Mouse (Mus musculus): ENCODE measurements around the gene Morc1.
A peak's percentile ranks its signal among the peaks of the same experiment; 100 is the strongest.

Gene Morc1

DNA sequence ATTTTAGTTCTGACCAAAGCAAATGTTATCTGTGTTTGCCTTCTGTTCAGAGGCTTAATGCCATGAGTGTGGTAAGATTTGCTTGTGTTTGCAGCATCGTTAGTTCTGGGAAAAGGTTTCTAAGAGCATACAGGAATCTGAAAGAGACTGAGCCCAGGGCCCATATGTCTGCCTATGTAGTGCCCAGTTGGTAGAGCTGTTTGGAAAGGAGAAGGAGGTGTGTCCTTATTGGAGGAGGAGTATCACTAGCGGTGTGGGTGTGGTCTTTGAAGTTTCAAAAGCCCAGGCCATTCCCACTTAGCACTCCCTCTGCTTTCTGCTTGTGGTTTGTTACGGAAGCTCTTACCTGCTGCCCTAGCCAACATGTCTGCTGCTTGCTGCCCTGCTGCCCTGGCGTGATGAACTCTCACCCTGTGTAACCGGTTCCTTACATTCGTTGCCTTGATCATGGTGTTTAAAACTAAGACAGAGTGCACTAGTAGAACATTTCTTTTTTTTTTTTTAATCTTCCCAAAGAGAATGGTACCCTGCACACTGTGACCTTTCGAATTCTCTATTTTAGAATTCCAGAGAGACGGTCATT, 48.3 kb downstream of the Morc1 start:
- DNase-seq, result no peak

DNA sequence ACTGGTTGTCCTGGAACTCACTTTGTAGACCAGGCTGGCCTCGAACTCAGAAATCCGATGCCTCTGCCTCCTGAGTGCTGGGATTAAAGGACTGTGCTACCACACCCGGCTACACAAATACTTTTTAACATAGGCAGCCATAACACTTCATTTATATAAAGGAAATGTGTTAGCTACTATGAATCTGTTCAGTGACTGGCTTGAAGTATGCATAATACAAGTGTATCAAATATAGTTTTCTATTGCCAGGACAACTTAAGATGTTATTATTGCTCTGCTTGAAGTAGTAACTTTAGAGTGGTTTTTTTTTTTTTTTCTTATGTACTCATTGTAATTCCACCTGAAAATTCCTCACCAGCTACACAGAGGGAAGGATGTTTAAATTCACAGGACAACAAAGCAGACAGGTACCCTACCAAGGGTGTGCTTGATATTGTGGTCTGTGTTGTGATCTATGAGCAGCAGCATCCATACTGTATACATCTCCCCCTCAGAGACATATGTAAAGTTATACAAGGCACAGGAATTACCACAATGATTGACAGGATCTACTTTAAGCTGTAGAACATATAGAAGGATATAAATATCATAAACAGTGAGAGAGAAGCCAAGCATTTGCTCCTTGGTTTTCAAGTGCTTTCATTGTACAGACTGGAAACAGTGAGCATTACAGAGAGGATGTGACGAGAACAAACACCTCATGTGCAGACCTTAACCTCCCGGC, 85.9 kb downstream of the Morc1 start:
- no peak for DNase-seq

DNA sequence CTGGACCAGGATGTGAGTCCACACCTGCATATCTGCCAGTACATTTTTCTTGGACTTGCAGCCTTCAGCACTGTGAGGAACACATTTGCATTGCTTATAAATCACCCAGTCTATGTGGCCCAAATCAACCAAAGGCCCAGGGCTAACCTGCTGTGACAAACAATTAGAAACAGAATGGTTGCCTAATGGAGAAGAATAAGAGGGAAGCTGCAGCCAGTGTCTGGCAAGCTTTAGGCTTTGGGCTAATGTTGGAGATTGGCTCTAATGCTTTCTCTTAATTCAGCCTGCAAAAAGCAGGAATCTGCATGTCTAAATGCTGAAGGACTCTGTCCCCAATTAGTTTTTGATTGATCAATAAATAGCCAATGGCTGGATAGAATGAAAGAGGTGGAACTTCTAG, 88.5 kb downstream of the Morc1 start:
- no peak for DNase-seq

DNA sequence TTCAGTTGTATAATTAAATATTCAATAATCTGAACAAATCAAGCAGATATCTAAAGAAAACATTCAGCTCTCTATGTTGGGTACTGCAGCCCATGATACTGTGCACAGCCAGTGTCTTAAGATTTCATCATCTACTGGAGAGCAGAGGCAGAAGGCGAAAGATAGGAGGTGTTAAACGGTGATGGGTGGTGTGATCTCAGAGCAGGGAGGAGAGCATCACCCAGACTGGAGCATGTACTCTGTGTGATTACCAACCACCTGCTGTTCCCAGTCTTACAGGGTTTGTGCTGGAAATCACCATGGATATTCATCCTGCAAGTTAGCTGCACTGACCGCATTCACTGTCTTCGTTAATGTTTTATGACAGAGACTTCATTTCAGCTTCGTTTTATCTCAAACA, 106.1 kb downstream of the Morc1 start:
- DNase-seq, result no peak

DNA sequence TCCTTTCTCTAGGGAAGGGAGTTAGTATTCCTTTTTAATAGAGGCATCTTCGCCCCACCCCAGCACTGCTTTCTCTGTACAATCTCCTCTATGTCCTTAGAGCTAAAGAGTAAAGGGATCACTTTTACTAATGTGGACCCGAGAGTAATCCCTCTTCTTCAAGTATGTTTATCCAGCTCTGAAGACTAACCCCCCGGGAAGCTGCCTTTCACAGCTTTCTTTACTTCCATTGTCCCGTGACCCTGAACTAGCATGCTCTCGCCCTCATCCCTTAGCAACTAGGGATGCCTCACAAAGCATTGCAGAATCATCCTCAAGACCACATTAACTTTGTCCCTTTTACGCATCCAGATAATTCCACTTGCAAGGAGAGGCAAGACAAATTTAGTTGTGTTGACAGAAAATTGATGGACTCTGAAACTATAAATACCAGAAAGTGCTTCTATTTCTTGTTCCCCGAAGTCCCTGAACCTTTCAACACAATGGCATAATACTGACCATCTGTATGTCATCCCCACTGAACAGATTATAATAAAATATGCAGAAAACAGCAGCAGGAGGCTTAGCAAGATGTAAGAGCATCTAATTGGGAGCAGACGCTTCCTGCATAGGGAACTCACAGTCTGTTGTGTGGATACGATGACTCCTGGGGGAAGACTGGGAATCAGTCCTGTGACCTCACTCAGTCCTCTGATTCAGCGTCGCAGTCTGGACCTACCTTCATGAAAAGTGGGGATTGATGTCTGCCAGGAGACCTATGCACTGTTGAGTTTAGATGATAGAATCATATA, 131.4 kb downstream of the Morc1 start:
- DNase-seq, result peak; percentile 15 to 21

DNA sequence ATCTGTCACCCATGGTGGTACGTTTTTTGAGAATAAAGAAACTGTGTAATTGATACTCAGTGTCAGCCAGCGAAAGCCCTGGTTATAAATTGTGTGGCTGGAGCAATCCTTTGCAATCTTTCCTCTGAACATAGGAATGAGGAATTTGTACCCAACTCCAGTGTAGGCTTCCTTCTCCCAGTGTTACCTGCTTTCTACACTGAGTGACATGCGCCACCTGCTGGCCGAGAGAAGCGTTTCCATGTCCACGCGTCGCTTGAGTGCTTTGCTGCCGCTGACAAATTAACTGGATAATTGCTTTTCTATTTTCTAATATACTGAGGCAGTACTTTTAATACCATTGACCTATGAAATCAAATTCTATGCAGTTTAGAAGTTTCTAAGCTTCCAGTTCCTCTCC, 139.3 kb downstream of the Morc1 start:
- DNase-seq, result peak; percentile 90 to 91

DNA sequence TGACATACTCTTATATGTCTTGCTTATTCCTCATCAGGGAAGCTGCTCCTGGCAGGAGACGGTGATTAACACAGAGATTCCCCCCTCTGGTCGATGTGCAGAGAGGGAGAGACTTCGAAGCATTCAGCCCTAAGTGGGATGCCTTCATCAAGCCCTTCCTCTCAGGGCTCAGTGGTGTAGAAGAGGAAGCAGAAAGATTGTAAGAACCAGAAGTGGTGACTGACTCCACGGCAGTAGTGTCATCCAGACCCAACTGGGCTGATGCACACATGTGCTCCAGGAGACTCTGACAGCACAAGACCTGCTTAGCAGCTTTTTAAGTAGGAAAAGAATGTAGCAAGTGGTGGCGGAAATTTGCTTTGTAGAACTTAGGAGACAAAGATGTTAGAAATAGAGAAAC, 143.0 kb downstream of the Morc1 start:
- DNase-seq, result no peak

DNA sequence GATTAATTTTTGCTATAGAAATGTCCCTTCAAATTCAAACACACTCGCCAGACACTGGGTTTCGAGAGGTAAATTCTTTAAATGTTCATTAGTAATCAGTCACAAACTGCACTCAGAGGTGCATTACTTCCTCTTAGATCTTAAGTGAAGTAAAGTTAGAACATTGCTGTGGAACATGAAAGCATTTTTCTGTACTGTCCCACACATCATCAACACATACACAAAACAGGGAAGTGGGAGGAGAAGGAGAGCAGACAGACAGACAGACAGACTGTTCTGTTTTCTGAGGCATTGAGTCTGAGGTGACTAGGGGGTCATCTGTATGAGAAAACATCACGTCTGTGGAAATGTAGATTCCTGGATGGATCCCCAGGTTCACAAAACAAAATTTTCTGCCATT, 143.5 kb downstream of the Morc1 start:
- DNase-seq, result no peak

DNA sequence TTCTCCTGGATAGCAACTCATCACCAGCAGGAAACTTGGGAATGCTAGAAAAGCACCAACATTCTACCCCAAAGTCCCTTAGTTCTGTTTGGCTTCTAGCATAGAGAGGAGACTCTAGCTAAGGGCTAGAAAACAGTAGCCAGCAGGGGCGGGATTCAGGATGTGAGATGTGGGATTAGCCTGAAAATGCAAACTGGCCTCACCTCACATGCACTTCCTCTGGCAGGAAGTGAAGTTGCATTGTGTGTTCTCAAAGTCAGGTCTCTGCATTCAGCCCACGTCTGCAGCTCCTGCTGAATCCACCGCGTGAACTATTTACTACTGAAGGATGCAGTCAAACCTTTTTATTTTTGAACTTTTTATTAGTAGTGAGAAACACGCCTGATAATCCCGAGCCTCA, 154.3 kb downstream of the Morc1 start:
- no peak for DNase-seq

DNA sequence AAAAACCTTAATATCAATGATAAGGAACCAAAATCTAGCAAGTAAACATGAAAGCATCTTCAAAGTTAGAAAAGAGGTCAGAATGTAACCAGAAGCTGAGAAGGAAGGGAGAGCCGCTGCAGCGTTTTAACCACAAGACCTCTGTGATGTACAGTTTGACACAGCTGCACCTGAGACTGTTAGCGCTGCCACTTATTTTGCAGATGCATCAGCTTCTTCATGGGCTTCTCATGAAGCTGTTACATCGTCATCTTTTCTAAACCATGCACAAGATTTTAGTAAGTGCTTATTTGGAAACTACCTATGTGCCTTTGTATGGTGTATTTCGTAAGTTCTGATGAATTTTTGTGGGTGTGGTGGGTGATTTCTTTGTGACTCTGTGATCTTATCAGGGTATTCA, 163.4 kb downstream of the Morc1 start:
- DNase-seq, result no peak

DNA sequence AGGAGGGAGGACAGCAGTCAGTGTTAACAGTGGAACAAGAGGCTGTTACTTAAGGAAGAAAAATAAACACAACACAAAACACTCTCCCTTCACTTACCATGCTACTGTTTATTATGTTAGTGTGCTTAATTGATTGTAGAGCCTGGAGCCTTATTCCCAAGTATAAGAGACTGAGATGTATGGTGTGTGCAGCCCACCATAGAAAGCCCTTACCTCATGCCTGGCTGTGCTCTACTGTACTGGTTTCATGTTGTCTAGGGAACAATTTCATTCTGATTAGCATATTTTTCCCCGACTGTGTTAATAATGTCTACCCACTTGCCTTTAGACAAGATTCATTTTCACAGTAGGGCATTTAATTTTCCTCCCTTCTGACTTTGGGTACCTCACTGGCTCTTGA, 164.2 kb downstream of the Morc1 start:
- DNase-seq, result no peak

DNA sequence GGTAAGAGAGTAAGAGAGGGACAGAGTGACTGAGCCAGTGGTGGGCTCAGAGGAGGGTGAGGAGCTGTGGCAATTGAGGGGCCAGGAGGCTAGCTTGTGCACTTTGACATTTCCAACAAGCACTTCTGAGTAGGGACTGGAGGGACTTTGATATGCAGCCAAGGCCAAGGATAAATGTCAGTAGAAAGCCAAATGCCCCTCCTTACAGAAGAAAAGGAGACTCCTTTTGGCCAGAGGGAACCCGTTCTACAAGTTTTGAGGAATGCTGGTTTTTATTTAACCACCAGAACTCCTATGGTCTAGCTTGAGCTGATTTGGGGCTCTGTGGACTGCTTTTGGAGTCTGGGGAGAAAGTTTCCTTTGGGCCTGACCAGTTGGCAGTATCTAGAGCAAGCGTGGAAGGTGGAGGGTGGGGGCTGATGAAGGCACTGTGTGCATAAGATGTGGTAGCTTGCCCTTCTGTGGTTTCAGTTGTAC, 172.7 kb downstream of the Morc1 start:
- DNase-seq, result no peak

DNA sequence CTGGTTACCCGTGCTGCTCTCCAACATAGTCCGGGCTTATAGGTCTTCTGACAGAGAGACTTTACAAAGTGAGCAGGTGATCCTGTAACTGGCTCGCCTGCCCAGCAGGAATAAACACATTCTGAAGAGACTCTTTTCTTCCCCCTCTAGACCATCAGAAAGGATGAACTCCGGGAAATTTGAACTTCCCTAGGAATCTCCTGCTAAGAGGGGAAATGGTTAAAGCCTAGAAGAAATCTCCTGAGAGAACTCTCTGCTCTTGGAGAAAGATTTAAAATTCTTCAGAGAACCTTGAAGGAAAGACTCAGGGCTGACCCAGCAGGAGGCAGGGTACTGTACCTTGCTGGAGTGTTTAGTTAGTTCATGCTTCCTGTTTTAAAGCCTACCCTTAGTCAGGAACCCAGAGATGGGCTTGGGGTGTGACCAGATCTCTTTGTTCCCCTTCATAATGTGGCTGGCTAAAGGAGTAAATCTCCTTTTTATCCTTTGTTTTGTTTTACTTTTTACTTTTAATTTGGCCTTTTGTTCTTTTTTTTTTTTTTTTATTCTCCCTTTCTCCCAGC, 175.5 kb downstream of the Morc1 start:
- no peak for DNase-seq

DNA sequence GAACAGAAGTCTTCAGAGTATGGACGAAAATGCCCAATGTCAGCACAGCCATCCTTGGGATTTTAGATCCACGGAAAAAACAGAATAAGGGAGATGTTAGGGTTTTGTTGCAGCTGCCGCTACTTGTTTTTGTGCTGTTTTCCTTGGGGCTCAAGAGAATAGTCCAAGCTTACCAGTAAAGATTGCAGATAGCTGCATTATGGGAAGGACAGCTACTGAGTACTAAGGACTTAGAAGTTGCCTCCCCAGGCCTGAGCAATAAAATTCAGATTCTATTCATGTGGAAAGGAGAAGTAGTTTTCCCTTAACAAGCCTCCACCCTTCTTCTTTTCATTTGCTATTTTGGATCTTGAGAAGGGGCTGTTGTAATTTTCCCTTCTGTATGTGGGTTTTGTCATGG, 177.2 kb downstream of the Morc1 start:
- no peak for DNase-seq

DNA sequence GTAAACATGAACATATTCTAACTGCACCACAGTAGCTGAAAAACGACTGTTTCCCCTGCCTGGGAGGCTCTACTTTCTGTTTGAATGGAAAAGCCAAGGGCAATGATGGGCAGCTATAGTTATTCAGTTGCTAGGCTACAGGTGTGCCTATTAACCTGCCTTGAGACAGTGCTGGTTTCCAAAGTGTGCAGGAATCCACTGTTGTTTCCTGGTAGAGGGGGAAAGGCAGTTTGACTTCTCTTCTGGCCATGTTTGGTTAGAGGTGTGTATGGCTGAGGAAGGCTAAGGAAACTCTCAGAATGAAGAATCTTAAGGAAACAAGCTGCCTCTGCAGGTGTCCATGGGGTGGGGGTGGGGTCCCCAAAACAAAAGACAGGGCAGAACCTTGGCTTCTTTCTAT, 179.8 kb downstream of the Morc1 start:
- no peak for DNase-seq

DNA sequence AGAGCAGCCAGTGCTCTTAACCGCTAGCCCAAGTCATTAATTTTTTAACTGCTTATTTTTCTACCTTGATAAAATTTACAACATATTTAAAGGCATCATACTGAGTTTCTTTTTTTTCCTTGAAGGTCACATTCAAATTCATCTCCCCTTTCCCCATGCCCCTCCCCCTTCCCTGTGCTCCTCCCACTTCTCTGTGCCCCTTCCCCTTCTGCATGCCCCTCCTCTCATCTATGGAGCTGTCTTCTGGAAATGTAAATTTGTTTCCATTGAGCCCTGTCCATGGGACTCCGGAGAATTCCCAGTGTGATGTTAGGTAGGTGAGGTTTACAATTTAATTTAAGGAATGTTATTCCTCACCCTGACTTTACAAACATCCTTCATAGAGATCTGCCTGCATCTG, 180.4 kb downstream of the Morc1 start:
- DNase-seq, result no peak

DNA sequence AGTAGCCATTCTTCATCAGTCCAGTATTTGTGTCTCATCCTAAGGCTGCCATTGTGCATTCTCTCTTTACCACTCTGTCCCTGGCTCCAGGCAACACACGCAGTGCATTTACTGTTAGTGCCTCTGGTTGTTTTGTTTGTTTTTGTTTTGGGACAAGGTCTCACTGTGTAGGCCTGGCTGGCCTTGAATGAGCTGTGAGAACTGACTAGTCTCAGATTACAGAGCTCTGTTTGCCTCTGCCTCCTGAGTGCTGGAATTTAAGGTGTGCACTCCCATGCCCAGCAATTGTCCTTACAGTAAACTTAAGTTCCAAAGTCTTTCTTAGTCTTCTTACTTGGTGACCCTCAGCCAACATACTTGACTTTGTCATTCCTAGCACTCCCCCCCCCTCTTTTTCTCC, 182.7 kb downstream of the Morc1 start:
- DNase-seq, result no peak

DNA sequence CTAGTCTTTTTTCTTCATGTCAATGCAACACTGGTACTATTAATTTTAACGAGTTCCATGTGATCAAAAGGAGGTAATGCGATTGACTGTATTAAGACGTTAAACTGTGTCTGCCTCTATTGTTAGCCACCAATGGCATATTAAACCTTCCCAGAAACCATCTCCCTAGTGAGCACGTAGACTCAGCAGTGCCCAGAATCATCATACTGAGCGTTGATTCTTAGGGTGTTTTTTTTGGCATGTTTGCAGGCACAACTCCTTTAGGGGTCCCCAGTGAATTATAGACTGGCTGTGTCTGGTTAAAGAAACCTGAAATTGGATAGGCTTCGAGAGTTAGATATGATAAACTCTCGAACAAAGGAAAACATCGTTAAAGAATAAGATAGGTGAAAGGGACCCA, 189.5 kb downstream of the Morc1 start:
- no peak for DNase-seq

DNA sequence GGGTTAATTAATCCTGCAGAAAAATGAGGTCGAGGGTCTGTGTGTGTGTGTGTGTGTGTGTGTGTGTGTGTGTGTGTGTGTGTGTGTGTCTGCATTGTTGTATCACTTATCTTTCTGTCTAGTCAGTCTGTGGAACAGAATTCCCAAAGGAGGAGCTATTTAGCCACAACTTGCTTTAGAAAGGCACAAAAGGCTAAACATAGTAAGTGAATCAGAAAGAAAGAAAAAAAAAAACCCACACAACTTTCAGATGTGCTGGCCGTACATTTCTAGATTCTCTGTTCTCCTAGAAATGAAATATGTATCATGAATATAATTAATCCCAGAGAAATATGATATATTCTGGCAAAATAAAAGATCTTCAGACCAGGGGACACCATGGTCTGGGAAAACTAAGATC, 190.0 kb downstream of the Morc1 start:
- DNase-seq, result no peak

DNA sequence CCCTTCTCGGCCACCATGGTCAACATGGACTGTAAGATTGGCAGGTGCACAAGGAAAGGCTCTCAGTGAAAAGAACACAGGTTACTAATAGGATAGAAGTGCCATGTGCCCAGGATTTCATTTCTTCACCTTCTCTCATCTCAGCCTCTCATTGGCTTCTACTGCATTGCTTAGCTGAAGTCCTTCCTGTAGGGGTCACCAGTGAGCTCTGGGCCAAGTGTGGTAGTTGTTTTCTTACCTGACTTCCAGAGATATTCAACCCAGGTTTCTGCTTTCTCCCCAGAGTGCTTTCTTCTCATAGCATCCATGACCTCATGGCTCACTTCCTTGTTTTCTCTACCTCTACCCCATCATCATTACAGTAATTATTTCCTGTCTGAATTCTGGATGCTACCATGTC, 192.4 kb downstream of the Morc1 start:
- DNase-seq, result no peak

DNA sequence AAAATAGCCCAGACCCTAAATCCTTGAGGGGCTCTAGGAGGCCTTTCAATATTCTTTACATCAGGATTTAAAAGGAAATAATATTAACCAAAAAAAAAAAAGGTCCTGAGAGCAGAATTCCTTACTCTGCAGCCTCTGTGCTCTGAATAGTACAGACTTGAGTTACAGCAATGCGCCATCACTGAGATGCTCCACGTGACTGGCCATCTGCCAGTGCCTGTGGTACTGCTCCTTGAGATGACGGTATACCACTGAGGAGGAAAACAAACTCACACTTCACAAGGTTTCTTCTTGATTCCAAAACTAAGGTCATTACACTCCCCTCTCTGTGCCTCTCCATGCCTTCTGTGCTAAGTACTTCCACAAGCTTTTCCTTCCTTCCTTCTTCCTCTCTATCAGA, 195.1 kb downstream of the Morc1 start:
- DNase-seq, result peak; percentile 31 to 49

DNA sequence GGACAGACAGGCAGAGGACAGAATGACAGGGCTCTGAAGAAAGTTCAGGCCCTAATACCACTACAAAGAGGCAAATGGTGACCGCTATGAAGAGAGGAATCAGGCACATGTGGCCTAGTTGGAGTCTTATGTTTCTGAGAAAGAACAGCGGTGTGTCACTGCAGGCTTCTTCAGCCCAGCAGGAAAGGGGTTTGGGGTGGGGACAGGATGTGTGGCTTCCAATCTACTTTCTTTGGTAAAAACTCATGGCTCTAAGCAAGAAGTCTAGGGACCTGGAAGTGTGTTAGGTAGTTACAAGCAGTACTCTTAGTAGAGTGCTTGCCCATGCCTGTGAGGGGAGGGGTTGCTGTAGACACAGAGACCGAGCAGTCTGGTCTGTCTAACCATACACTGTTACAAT, 196.3 kb downstream of the Morc1 start:
- DNase-seq, result no peak

DNA sequence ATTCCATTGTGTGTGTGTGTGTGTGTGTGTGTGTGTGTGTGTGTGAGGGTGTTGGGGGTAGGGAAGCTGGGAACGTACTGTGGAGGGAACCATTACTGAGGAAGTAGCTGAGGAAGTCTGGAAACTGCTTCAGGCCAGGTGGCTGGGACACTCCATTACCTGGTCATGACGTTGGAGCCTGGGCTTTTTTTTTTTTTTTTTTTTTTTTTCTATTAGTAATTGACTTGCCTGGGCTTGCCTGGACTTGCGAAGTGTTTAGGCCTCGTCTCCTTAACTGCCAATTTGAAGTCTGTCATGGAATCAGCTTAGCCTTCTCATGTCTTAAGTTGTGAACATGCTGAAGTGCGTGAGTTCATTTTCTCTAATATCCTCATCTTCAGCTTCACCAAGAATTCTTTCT, 198.7 kb downstream of the Morc1 start:
- no peak for DNase-seq

DNA sequence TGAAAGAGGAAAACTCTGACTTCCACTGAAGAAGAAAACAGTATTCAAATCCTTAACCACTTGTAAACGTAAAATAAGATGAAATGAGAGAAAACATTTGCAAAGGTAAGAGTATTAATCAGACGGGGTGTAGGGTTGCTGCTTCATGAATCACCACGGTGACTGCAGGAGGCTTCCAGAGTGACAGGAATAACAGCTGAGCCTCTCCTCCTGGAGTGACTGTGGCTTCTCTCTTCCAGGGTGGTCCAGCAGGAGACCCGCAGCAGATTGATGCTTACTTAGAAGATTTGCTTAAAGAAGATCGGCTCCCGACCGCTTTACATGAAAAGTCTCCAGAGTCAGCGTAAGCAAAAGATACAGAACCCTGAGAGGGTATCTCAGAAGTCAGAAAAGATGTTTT, 199.4 kb downstream of the Morc1 start:
- peak in 1 of 2 experiments; percentile 9 for DNase-seq
